Mouse (Mus musculus) natural killer cell, adult 2 months (primary cell): ENCODE results near the gene A830031A19Rik.
A peak's percentile ranks its signal among the peaks of the same experiment; 100 is the strongest.

Experiments
- DNase-seq, 2 experiments: peaks; one replicate each; pipeline ENCODE4 v3.0.0; 2022; ENCODE audit warnings: low spot score in 2 of 2

A830031A19Rik gene

GRCm38 (mm10) chr11:24095656-24096353 lies 21.0 kb upstream of the A830031A19Rik start:
- DNase-seq = no peak

- DNase-seq = no peak
Observed at GRCm38 (mm10) chr11:24095236-24095635, 20.4 kb upstream of the A830031A19Rik start.

- DNase-seq = no peak
Observed at GRCm38 (mm10) chr11:24094086-24094487, 19.2 kb upstream of the A830031A19Rik start.

GRCm38 (mm10) chr11:24092618-24093017 lies 17.8 kb upstream of the A830031A19Rik start:
- no peak for DNase-seq

GRCm38 (mm10) chr11:24091393-24092080 lies 16.7 kb upstream of the A830031A19Rik start:
- DNase-seq = no peak

GRCm38 (mm10) chr11:24090443-24090842 lies 15.6 kb upstream of the A830031A19Rik start:
- no peak for DNase-seq

- no peak for DNase-seq
Observed at GRCm38 (mm10) chr11:24087069-24087468, 12.2 kb upstream of the A830031A19Rik start.

- no peak for DNase-seq
Observed at GRCm38 (mm10) chr11:24085986-24086385, 11.1 kb upstream of the A830031A19Rik start.

GRCm38 (mm10) chr11:24084590-24084989 lies 9.7 kb upstream of the A830031A19Rik start:
- DNase-seq = no peak

- DNase-seq = no peak
Observed at GRCm38 (mm10) chr11:24084077-24084476, 9.2 kb upstream of the A830031A19Rik start.

- no peak for DNase-seq
Observed at GRCm38 (mm10) chr11:24083423-24083822, 8.6 kb upstream of the A830031A19Rik start.

- DNase-seq = no peak
Observed at GRCm38 (mm10) chr11:24083076-24083405, 8.2 kb upstream of the A830031A19Rik start.

- no peak for DNase-seq
Observed at GRCm38 (mm10) chr11:24082385-24083075, 7.7 kb upstream of the A830031A19Rik start.

GRCm38 (mm10) chr11:24081687-24082384 lies 7.0 kb upstream of the A830031A19Rik start:
- no peak for DNase-seq

GRCm38 (mm10) chr11:24081016-24081686 lies 6.3 kb upstream of the A830031A19Rik start:
- peak; percentile 10 to 74 for DNase-seq

GRCm38 (mm10) chr11:24080541-24080940 lies 5.7 kb upstream of the A830031A19Rik start:
- peak in 1 of 2 experiments; percentile 46 for DNase-seq

- peak; percentile 5 to 36 for DNase-seq
Observed at GRCm38 (mm10) chr11:24079392-24080391, 4.8 kb upstream of the A830031A19Rik start.

- DNase-seq = peak in 1 of 2 experiments; percentile 37
Observed at GRCm38 (mm10) chr11:24078706-24079316, 4.0 kb upstream of the A830031A19Rik start.

GRCm38 (mm10) chr11:24077795-24078705 lies 3.2 kb upstream of the A830031A19Rik start, which contains the start of gene Bcl11a:
Bcl11a (plus strand) TSS chr11:24078056.
- peak in 1 of 2 experiments; percentile 28 for DNase-seq
